Mouse (Mus musculus): Measurements from ENCODE around the gene Ecd.
"Not testable (repeated sequence)": the region's sequence is repeated elsewhere in the genome, so short reads cannot be mapped to it uniquely, and the experiment has no call there.

The Ecd gene

GRCm38 (mm10) chr14:20324196-20324595, 23.7 kb downstream of the Ecd start:
- DNase-seq (ENCODE audit: low read depth) = no peak

- peak; percentile 47 for DNase-seq (ENCODE audit: low read depth)
Measured at GRCm38 (mm10) chr14:20319420-20319819, 28.5 kb downstream of the Ecd start.

DNA sequence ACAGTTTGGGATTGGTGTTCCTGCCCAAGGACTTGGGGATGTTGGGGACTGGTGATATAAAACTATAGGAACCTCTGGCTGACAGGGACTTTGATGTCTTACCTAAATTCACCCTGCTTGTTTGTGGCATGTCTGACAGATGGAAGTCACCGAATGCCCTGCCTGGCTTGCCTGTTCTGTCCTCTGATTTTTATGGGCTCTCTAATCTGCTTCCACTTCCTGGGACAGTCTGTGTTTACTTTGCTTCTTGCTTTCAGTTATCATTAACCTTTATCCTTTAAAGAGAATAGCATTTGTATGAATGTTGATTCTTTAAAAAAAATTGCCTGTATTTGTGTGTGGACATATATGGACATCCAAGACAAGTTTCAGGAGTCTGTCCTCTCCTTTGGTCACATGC, 32.8 kb downstream of the Ecd start:
- DNase-seq (ENCODE audit: low read depth) = no peak

GRCm38 (mm10) chr14:20305085-20305484, 42.8 kb downstream of the Ecd start:
- not testable (repeated sequence) for DNase-seq (ENCODE audit: low read depth)

- no peak for DNase-seq (ENCODE audit: low read depth)
Measured at GRCm38 (mm10) chr14:20298131-20298530, 49.8 kb downstream of the Ecd start.

GRCm38 (mm10) chr14:20297616-20298015, 50.3 kb downstream of the Ecd start:
- DNase-seq (ENCODE audit: low read depth) = no peak

GRCm38 (mm10) chr14:20294947-20295346, 53.0 kb downstream of the Ecd start:
- DNase-seq (ENCODE audit: low read depth) = no peak

- DNase-seq (ENCODE audit: low read depth) = peak; percentile 88
Measured at GRCm38 (mm10) chr14:20294117-20294892, 53.6 kb downstream of the Ecd start, which contains the start of gene Nudt13. Gene Nudt13 (plus strand): TSS chr14:20294697.

- DNase-seq (ENCODE audit: low read depth) = no peak
Measured at GRCm38 (mm10) chr14:20291391-20291790, 56.5 kb downstream of the Ecd start.

All from naive thymus-derived CD4-positive, alpha-beta T cell, adult 2 months (primary cell).